Mouse (Mus musculus) naive thymus-derived CD4-positive, alpha-beta T cell, adult 2 months (primary cell): Measurements from ENCODE around the gene Kcnk1.

Source experiments
- DNase-seq: peaks from one replicate; pipeline ENCODE4 v3.0.0-alpha.2; 2011; ENCODE audit warnings: low read depth

The Kcnk1 gene

DNA sequence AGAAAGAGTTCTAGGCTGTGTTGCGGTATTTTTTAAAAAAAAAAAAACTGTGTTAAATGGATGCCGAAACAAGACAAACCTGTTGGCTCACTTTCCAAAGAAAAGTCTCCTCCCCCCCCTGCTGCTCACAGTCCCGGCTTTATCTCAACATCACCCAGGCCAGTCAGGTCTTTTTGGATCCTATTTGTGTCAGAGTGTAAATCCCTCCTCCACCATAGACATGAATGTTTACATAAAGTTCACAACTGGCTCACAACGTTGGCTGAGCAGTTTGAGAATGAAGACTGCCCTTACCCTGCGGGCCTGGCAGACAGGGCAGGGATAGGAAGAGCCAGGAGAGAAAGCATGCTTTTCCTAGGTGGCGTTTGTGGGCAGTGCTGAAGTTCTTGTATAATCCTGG is 2.0 kb downstream of the Kcnk1 start:
- DNase-seq = no peak

DNA sequence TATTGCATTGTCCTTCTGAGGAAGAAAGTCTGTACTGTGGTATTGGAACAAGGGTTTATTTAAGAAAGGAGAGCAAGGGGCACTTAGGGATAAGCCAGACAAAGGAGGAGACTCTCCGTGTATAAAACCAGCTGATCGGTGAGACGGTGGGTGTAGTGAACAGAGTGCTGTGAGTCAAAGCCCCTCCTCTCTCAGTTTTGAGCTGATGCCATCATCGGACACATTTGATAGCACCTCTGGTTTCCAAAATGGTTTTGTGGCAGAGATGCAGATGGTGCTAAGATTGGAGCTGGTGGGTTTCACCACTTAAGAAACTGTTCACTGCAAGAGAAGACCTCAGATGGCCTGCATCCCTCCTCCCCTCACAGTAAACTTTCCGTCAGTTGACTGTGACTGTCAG is 2.6 kb downstream of the Kcnk1 start:
- no peak for DNase-seq

DNA sequence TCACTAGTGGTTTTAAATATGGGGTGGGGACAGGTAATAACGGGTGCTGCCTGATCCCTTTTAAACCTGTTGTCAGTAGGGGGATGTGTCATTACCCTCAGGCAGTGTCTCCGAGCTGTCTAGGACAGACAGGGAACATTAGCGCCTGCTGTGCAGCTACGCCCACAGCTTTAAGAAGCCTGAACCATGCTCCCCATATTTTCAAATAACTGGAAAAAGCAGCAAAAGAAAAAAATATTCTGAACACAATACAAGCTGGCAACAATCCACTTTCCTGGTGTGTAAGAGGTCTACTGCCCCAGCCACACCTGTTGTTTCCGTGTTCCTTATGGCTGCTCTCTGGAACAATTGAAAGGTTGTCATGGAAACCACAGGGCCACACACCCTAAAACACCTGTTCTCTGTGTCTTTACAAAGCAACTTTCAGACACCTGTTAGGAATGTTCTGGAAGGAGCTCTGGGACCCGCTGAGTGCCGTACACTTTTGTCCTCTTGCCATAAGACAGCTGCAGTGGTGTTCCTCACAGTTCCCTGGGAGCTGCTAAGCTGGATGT is 4.9 kb downstream of the Kcnk1 start:
- DNase-seq = no peak

DNA sequence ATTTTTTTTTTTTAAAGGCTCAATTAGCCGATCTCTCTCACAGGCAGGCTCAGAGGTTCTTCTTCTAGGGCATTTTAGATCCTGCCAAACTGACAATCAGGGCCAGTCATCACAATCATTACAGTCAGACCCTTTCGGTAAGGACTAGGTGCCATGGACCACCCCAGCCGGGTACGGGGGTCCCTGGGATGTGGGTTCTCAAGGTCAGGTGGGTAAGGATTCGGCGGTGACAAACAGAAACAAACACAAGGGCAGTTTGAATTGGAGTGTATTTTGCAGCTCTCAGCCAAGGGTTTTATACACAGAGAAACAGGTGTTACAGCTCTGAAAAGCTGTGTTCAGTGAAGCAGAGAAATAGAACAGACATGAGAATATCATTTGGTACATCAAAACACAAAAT is 8.6 kb downstream of the Kcnk1 start:
- DNase-seq = no peak

DNA sequence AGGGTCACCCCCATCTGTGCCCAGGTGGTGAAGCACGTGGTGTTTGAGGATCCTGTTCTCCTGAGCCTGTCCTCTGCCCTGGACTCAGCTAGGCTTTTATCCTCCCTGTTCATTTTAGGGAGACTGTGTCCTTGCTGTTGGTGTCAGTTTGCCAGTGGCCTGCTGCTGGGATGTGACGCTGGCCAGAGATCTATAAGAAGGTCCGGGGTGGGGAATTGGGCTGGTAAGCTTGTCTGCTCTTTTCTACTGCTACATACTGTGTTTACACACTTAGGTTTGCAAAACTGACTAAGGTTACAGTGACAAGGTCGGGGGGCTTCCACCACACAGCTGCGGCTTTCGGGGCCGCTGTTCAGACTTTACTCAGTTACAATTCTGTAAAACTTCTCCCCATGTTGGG is 10.0 kb downstream of the Kcnk1 start:
- DNase-seq = no peak

DNA sequence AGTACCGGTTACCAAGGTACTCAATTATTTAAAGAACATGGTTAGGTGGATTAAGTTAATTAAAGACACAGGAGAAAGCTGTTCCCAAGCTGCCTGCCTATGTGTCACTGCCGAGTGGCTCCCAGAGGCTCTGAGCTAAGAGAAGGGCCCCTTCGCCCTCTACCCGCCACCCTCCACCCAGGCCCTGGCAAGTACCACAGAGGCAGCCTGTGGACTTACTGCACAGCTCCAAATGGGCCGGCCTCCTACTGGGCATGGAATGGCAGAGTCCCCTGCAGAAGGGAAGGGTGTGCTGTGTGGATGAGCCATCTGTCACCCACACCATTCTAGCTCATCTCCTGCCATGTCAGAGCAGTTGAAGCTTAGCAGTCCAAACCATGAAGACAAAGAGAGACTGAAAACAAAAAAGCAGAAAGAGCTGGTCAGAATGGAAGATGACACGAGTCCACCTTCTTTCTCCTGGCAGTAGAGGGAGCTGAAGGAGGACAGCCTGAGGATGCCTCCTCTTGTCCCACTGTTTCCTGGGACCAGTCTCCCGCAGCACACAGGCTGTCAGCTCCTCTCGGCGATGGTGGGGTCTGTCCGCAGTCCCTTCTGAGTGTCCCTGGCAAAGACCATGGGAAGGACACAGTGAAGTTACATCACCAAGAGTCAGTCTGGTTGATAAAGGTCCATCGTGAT is 11.5 kb downstream of the Kcnk1 start:
- DNase-seq = no peak

DNA sequence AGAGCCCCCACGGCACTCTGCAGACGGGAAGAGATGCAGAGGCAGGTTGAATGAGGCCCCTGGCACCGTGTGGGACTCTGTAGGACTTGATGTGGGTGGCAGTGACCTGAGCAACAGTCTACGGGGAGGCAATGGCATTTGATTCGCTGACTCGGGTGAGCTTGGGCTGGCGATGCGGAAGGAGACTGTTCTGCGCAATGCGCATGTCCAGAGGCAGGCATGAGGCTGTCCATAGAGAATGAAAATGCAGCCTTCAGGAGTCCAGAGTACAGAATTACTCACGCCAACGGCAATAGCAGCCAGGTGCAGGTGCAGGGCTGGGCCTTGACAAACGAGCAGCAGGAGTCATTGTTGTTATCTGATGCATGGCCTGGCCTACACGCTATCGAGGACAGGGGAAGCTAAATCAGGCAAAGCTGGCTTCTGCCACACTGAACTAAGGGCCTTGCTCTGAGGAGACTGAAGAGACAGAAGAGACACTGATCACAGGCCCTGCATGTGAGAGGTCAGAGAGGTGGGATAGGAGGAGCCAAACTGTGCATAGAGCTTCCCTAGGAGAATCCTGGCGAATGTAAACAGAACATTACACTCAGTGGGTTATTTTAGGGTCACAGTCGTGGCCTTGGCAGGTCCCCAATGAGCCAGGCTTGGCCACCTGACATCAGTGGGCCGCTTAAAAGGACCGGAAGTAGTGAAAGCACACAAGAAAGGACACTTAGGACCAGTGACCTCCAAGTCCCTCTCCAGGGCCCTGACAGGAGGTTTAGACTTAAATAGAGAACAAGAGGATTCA is 12.8 kb downstream of the Kcnk1 start:
- no peak for DNase-seq

DNA sequence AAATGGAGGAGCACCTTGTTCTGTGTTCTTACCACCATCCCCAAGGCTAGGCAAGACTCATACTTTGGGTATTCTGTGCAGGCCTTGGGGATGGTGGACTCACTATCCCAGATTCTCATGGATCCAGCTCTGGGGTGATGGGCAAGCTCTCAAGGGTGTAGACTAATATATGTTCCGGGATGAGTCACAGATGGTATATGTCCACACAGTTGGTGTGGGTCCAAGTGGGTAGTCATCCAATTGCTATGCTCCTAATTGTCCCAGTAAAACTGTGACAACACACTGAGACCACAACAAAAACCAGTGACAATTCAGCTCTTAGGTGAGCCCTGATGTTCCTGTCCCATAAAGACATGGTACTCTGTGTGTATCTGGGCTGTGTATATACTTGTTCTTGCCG is 14.0 kb downstream of the Kcnk1 start:
- DNase-seq = no peak

DNA sequence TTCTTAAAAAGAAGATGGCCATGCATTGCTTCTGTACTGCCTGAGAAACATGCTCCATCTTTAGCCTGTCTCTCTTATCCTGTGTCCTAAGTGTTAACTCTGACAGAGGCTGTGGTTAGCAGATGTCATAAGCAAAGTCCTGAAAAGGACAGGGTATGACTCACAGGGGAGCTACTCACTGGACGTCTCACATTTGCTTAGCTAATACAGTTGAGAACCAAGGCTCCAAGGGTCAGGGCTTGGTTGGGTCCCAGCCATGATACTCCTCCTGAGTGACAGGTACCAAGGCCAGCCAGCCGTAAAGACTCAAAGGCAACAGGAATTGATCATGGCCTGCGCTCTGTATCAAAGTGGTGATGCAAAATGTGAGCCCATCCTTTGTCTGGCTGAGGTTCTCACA is 15.9 kb downstream of the Kcnk1 start:
- no peak for DNase-seq

DNA sequence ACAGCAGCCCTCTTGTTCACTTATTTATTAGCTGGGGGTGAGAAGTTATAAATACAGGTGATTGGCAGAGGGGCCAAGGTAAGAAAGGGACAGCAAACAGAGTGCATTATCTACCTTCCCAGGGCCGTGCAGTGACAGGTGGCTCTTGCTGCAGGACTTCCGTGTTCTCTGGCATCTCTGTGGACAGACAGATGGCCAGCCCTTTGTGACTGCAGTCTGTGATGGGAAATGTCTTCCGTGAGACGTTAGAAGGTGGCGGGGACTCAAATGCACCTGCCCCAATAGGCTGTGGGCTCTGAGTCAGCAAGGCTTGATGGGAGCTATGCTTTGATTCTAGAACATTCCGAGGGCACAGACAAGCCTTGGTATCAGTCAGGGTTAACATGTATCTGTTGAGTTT is 17.4 kb downstream of the Kcnk1 start:
- DNase-seq = no peak

DNA sequence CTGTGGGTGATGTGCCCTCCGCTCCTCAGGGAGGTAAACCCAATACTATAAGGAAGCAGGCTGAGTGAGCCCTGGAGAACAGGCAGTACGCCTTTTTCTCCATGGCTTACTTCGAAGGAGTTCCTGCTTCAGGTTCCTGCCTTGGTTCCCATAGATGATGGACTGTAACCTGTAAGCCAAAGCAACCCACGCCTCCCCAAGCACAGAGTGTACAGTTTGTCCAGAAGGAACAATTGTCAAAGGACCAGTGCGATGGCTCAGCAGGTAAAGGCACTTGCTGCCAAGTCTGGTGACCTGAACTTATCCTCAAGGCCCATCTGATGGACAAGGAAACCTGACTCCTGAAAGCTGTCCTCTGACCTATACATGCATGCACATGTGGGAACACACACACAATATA is 18.7 kb downstream of the Kcnk1 start:
- no peak for DNase-seq

DNA sequence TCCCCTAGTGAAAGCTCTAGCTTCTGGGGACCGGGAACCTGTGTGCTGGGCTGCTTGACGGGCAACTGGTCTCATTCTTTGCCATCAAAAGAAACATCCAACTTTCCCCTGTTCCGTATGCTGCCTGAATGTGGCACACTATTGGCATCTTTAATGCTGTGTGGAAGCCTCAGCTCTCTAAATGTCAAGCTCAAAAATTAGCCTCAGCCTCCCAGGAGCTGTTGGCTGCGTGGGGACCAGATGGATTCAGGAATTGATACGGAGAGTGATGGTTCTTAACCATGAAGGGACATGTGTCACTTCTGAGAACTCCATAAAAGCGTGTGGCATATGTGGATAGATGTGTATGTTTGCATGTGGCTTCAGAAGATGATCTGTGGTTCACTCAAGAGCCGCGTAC is 27.0 kb downstream of the Kcnk1 start:
- DNase-seq = no peak

DNA sequence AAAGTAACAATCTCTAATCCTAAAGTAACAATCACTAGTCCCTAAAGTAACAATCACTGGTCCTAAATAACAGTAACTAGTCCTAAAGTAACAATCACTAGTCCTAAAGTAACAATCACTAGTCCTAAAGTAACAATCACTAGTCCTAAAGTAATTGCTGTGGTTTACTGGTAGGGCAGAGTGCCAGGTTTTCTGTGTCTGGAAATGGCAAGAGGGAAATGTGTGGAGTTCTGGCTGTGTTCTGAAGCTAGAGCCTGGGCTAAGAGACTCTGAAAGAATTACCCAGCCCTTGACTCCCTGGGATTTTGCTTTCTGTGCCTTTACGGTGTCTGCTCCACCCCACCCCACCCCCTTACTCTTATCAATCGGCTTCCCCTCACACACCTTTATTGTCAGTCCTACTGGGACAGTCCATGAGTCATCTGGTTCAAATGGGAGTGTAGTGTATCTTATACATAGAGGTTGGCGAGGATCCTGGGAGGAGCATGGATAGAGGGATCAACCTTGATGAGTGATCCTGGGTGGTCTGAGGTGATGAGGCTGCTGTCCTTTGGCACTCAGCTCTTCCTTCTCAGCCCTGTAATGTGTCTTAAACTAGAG is 28.8 kb downstream of the Kcnk1 start:
- no peak for DNase-seq

DNA sequence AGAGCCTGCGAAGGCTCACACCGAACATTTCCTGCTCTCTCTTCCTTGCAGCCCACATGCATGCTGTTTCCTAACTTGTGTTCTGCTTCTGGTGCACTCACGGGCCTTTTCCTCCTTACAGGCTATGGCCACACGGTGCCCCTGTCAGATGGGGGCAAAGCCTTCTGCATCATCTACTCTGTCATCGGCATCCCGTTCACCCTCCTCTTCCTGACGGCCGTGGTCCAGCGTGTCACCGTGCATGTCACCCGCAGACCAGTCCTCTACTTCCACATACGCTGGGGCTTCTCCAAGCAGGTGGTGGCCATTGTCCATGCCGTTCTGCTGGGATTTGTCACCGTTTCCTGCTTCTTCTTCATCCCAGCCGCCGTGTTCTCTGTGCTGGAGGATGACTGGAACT is 29.9 kb downstream of the Kcnk1 start:
- no peak for DNase-seq

DNA sequence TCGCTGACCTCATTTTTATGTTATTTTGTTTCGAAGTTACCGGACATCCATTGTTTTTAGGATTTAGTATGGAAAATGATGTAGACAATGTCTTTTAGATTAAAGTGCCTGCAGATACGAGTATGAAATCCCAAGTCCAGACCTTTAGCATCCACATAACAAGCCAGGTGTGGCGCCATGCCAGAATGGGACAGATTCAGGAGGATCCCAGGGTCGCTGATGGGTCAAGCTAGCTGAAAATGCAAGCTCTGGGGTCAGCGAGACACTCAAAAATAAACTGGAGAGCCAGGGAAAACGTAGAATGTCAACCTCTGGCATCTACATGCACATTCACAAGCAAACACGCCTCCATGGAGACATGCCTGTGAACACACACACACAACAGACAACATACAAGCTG is 31.2 kb downstream of the Kcnk1 start:
- no peak for DNase-seq

DNA sequence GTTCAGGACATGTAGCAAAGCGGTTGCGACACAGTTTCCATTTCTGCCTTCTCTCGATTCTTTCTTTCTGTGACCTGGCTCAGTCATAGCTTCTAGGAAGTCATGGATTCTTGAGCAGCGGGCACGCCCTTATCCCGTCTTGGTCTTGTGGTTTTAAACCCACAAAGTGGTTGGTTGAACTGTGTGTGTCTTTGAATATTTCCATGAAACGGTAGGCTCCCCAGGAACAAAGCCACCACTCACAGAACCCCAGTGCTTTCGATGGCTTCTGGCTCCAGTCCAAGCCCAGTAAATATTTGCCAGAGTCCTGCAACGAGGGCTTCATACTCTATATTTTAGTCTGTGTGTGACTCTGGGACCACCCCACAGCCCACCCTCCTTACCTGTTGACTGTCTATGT is 31.6 kb downstream of the Kcnk1 start:
- DNase-seq = no peak

DNA sequence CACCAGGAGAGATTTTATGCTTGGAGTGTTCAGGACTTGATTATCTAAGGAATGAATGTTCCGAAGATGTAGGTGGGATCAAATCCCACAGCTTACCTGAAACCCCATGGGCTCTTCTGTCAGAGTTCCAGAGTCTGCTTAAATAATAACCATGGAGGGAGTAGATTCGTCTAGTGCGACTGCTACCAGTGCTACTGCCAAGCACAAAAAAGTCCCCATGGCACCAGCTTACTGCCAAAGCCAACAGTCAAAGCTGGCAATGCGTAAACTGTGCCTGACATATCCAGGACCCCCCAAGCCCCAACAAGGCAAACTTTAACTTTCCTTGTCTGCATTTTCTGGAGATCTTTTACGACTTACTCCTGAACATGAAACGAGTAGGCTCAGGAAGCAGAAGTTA is 32.5 kb downstream of the Kcnk1 start:
- DNase-seq = no peak

DNA sequence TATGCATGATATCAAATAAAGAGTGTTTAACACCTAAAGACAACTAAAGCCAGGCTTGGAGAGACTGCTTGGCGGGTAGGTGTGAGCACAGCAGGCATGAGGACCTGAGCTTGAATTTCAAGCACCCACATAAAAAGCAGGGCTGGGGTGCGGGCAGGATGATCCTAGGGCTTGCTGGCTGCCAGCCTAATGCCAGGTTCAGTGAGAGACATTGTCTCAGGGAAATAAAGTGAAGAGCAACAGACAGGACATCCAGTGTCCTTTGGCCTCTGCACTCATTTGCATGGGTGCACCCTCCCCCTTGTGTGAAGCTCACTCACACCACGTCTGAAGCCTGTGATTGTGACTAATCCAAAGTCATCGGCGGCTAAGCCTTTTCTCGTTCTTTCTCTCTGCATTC is 34.0 kb downstream of the Kcnk1 start:
- DNase-seq = no peak

DNA sequence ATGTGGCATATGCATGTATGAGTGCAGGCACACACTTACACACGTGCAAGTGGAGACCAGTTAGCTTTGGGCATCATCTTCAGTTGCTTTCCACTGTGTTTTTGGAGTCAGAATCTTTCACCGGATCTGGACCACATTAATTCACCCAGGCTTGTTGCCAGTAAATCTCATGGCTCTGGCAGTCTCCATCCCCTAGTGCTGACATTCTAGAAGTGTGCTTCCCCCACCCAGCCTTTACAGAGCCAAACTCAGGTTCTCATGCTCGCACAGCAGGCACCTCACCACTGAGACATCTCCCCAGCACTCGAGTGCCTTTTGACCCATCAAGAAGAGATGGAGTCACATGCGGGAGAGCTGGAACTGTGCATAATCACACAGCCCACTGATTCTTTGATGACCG is 37.8 kb downstream of the Kcnk1 start:
- no peak for DNase-seq

DNA sequence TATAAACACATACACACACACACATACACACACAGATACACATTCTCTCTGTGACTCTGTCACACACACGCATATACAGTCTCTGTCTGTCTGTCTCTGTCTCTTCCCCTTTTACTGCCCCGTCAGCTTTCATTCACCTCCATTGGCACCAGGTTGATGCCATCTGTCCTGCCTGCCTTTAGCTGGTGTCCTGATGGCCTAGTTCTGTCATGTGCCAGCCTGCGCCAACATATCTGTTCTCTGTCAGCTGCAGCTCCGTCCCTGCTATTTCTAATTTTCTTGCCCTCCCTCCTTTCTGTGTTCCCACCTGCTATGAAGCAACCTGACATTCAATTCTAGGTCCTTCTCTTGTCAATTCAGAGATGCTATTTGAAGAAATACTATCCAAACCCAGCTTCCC is 40.1 kb downstream of the Kcnk1 start:
- DNase-seq = no peak

DNA sequence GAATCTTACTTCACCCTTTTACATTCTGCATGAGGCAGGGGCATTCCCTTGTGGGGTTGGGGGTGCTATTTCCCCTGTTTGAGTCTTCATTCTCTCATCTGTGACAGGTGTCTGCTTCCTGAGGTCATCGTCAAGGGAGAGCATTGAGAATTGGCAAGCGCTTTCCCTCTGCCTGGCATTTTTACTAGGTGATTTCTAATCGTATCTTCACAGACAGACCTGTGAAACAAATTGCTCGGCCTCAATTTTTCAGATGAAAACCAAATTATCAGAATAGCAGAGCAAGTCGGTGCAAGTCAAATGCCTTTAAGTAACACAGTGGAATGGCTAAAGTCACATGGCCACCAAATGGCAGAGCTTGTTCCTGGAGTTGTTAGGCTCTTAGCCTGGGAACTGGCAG is 41.4 kb downstream of the Kcnk1 start:
- no peak for DNase-seq

DNA sequence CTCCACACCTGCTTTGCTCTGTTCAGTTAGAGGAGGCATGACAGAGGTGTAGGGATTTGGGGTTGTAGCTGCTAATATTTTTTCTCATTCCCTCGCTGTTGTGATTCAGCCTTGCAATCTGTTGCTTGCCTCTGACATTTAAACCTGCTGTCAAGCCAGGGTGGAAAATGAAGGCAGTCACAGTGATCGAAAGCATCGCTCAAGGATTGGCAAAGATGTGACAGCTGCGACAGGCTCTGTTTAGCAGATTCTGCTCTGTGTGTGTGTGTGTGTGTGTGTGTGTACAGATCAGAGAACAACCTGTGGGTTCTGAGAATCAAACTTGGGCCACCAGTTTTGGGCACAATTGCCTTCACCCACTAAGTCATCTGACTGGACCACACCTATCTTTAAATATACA is 50.8 kb downstream of the Kcnk1 start:
- DNase-seq = no peak

DNA sequence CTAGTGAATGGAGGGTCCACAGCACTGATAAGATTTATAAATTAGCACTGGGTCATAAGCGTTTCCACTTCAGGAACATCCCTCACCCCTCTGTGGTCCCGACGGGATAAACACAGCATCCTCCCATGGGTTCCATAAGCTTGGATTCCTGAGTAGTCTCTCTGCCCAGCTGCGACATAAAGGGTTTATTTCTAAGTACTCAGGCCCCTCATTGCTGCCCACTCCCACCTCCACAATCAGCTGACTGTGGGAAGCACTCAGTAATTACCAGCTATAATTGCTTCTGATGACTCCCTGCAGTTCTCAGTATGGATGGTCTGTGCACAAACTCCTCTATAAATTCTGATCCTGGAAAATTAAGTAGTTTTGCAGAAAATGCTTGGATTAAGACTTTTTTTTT is 58.9 kb downstream of the Kcnk1 start:
- DNase-seq = no peak
